ENCODE assay signal across 8 mouse cellular contexts in the genomic region with DNA sequence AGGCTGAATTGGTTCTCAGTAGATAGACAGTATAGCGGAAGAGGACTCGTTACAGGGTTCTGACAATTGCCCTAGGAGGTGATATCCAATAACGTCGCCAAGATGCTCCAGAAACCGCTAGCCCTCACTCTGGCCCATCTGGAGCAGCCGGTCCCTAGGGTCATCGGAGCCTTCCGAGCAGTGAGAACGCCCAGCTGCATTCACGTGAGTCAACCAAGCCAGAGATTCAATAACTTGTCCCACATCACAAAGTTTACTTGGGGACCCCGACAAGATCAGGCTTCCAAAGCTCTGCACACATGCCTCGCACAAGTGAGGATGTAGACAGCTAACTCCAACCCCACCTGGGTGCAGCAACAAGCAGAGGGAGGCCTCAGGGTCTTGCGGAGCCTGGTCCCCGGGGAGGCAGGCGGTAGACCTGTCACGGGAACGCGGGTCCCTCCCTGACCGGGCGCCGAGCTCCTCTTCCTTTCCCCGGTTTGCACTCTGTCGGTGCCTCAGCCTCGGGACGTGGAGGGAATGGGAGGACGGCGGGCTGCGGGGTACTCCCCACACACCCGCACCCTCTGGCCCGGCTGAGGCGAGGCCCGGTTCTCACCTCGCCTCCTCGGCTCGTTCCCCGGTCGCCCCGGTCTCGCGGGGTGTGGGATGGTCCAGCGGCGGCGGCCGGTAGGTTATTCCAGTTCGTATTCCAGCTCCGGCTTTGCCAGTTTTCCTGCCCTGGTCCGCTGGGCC. TPM values are rescaled to one million over a fixed set of nuclear protein-coding genes. Genes with fewer than 3 reads are reported as not detected.
DNase-seq lines count a peak whose midpoint lies in the region; ATAC-seq and TF ChIP-seq lines count a peak whose summit lies in the region.

No protein-coding gene starts in this region.

- H3K9ac ChIP-seq in kidney, postnatal 0 days (ENCODE audit: low read depth, low read length), result peak overlapping the region; percentile 90

- H3K4me1 ChIP-seq in kidney, postnatal 0 days (replicated peaks; ENCODE audit: insufficient read depth, low read length), result peaks cover 11% of the 10 kb centered on the region
- peaks cover 2% of the 10 kb centered on the region; the same call in 1 of the 2 replicates for H3K4me1 ChIP-seq in bone marrow, adult 2 months (ENCODE audit: control insufficient read depth, insufficient read depth, low read length)

- ATAC-seq in kidney, postnatal 0 days (replicated peaks; ENCODE audit: low FRiP score, low read depth), result peak; percentile 85; the same call in 1 of the 2 replicates
- peak; percentile 45 for ATAC-seq in granulocyte monocyte progenitor cell, adult 5-6 weeks (replicated peaks; ENCODE audit: poor library complexity, severe bottlenecking)

- peak overlapping the region; percentile 75 for H3K4me3 ChIP-seq in kidney, postnatal 0 days (replicated peaks; ENCODE audit: low read depth, low read length)
- peak overlapping the region; percentile 82 for H3K4me3 ChIP-seq in bone marrow, adult 2 months (replicated peaks; ENCODE audit: control insufficient read depth, low read depth, low read length)
- peak overlapping the region; percentile 99 for H3K4me3 ChIP-seq in macrophage (ENCODE audit: inconsistent target)

- H3K27ac ChIP-seq in kidney, postnatal 0 days, result peak overlapping the region; percentile 78
- peak overlapping the region; percentile 64 for H3K27ac ChIP-seq in bone marrow, adult 2 months (ENCODE audit: control insufficient read depth, insufficient read depth, low read depth, low read length, poor library complexity)
- peak overlapping the region; percentile 92 for H3K27ac ChIP-seq in macrophage

- no peaks in the 10 kb centered on the region for H3K27me3 ChIP-seq in kidney, postnatal 0 days (ENCODE audit: insufficient read depth, low read length)

- H3K36me3 ChIP-seq in kidney, postnatal 0 days (ENCODE audit: insufficient read depth, low read length), result no peaks in the 10 kb centered on the region
- H3K36me3 ChIP-seq in macrophage (ENCODE audit: inconsistent target), result peaks cover 8% of the 10 kb centered on the region

- under 1% methylated on average over 47 of the region's 47 CpGs for WGBS in kidney, postnatal 0 days
- 2% methylated on average over 47 of the region's 47 CpGs for WGBS in bone marrow, adult 2 months
- WGBS in macrophage (ENCODE audit: missing documents), result 1% methylated on average over 47 of the region's 47 CpGs

- intact Hi-C loops in left cerebral cortex, postnatal 25 days (cut with DNase I), result loop anchor here (1.0 to 5.0 kb wide), 2 partner anchors 88 to 173 kb away; a partner anchor contains a TSS

- H3K9me3 ChIP-seq in kidney, postnatal 0 days (replicated peaks; ENCODE audit: low read length), result no peaks in the 10 kb centered on the region

- no peak for TF ChIP-seq CTCF in kidney, postnatal 0 days (IDR thresholded peaks at IDR 0.05; ENCODE audit: low read depth)
- TF ChIP-seq CTCF in bone marrow, adult 2 months (IDR thresholded peaks at IDR 0.05; ENCODE audit: control insufficient read depth, insufficient read depth, low read length), result no peak

- peak overlapping the region; percentile 73 for H3K4me2 ChIP-seq in kidney, postnatal 0 days (ENCODE audit: low read length)

- no peak for TF ChIP-seq POLR2A in bone marrow, adult 2 months (IDR thresholded peaks at IDR 0.05; ENCODE audit: borderline replicate concordance, control insufficient read depth, low read depth, low read length)

- DNase-seq in kidney, postnatal 0 days (ENCODE audit: low spot score), result peak; percentile 77
- no peak for DNase-seq in kidney, postnatal 14 days
- DNase-seq in layer of hippocampus, adult 11-12 months (ENCODE audit: low spot score), result no peak
- DNase-seq in left cerebral cortex, postnatal 25 days (ENCODE audit: low spot score in 2 of 2), result no peak
- no peak for DNase-seq in lung, postnatal 10 days

- H3K79me2 ChIP-seq in macrophage (ENCODE audit: inconsistent target), result peaks cover 83% of the 10 kb centered on the region

RNA-seq across cellular contexts. Expression of a gene that starts 0.4 kb away (rescaled TPM):
- 50.9 and 52.6 TPM in 2 replicates for polyA plus RNA-seq in kidney, postnatal 0 days (2015; fragmentation: Nextera tagmentation; extraction: Ambion mirVana)
- 23.9 and 45.6 TPM in 2 replicates for polyA plus RNA-seq in bone marrow, adult 2 months (2011; ENCODE audit: insufficient read depth, insufficient read length, low replicate concordance, missing spikeins)
- total RNA-seq in granulocyte monocyte progenitor cell, adult 5-6 weeks (2014; fragmentation: Nextera tagmentation), result 32.0 and 33.8 TPM in 2 replicates
- 32.7 and 40.8 TPM in 2 replicates for total RNA-seq in granulocyte monocyte progenitor cell, adult 5-6 weeks (2017)
- 10 to 100 TPM; 11.0 to 83.3 (median 35.0) TPM for total RNA-seq in macrophage (2018; cell fraction: chromatin; rRNA removed)
- total RNA-seq in macrophage (2018; cell fraction: cytosol; rRNA removed), result 10 to 100 TPM; 33.5 to 62.3 (median 41.3) TPM
- 10 to 100 TPM; 17.4 to 57.7 (median 29.1) TPM for total RNA-seq in macrophage (2018; cell fraction: nucleus; rRNA removed)
- 36.8 to 42.4 TPM (median 38.6 TPM) in 3 replicates for polyA plus RNA-seq in macrophage (2018)
- 10 to 100 TPM; 33.0 to 35.2 TPM for total RNA-seq in left cerebral cortex, postnatal 25 days (2021)

RNA-seq across cellular contexts. Expression of a gene that starts 0.5 kb away (rescaled TPM):
- 81.0 and 83.5 TPM in 2 replicates for polyA plus RNA-seq in kidney, postnatal 0 days (2015; fragmentation: Nextera tagmentation; extraction: Ambion mirVana)
- 22.2 and 89.6 TPM in 2 replicates for polyA plus RNA-seq in bone marrow, adult 2 months (2011; ENCODE audit: insufficient read depth, insufficient read length, low replicate concordance, missing spikeins)
- 123 and 125 TPM in 2 replicates for total RNA-seq in granulocyte monocyte progenitor cell, adult 5-6 weeks (2014; fragmentation: Nextera tagmentation)
- total RNA-seq in granulocyte monocyte progenitor cell, adult 5-6 weeks (2017), result 100 and 103 TPM in 2 replicates
- total RNA-seq in macrophage (2018; cell fraction: chromatin; rRNA removed), result 100 to 1,000 TPM in 6 of 26 experiments, 10 to 100 TPM in 20; 13.2 to 105 (median 59.4) TPM
- total RNA-seq in macrophage (2018; cell fraction: cytosol; rRNA removed), result 10 to 100 TPM; 27.8 to 44.6 (median 38.7) TPM
- total RNA-seq in macrophage (2018; cell fraction: nucleus; rRNA removed), result 10 to 100 TPM; 14.5 to 96.3 (median 47.1) TPM
- 39.6 to 58.9 TPM (median 52.0 TPM) in 3 replicates for polyA plus RNA-seq in macrophage (2018)
- 10 to 100 TPM; 42.2 to 47.1 TPM for total RNA-seq in left cerebral cortex, postnatal 25 days (2021)

RNA-seq across cellular contexts. Expression of a gene that starts 30.5 kb away (rescaled TPM):
- polyA plus RNA-seq in kidney, postnatal 0 days (2015; fragmentation: Nextera tagmentation; extraction: Ambion mirVana), result 150 and 152 TPM in 2 replicates
- 17.8 and 22.1 TPM in 2 replicates for polyA plus RNA-seq in bone marrow, adult 2 months (2011; ENCODE audit: insufficient read depth, insufficient read length, low replicate concordance, missing spikeins)
- total RNA-seq in granulocyte monocyte progenitor cell, adult 5-6 weeks (2014; fragmentation: Nextera tagmentation), result 39.0 and 46.8 TPM in 2 replicates
- total RNA-seq in granulocyte monocyte progenitor cell, adult 5-6 weeks (2017), result 27.1 and 34.6 TPM in 2 replicates
- 10 to 100 TPM in 23 of 26 experiments, 1 to 10 TPM in 3; 6.0 to 24.6 (median 15.6) TPM for total RNA-seq in macrophage (2018; cell fraction: chromatin; rRNA removed)
- 10 to 100 TPM; 32.6 to 44.2 (median 39.0) TPM for total RNA-seq in macrophage (2018; cell fraction: cytosol; rRNA removed)
- total RNA-seq in macrophage (2018; cell fraction: nucleus; rRNA removed), result 10 to 100 TPM in 25 of 26 experiments, 1 to 10 TPM in 1; 9.8 to 39.1 (median 19.7) TPM
- 30.1 to 45.1 TPM (median 38.8 TPM) in 3 replicates for polyA plus RNA-seq in macrophage (2018)
- 10 to 100 TPM; 13.0 to 15.6 TPM for total RNA-seq in left cerebral cortex, postnatal 25 days (2021)
